Mouse (Mus musculus) ES-Bruce4 (cell line): Measurements from ENCODE around the gene Lrrc47. TPM values are rescaled to one million over a fixed set of nuclear protein-coding genes. Genes with fewer than 3 reads are reported as not detected.

Experiments
- H3K27ac ChIP-seq: 2 replicates; pipeline ENCODE4 v1.5.1; 2012; ENCODE audit warnings: low read length, inconsistent platforms; ENCODE audit not compliant: insufficient read depth
- H3K27me3 ChIP-seq: 2 replicates; pipeline ENCODE4 v1.6.1; 2012; ENCODE audit warnings: mild to moderate bottlenecking, low read length, inconsistent platforms; ENCODE audit not compliant: control insufficient read depth, poor library complexity, insufficient read depth, severe bottlenecking
- H3K36me3 ChIP-seq: 2 replicates; pipeline ENCODE4 v1.6.1; 2012; ENCODE audit warnings: inconsistent platforms, mild to moderate bottlenecking, low read length, moderate library complexity; ENCODE audit not compliant: control insufficient read depth, poor library complexity, insufficient read depth, severe bottlenecking
- H3K4me1 ChIP-seq: one replicate; pipeline ENCODE4 v1.8.1; 2011; ENCODE audit warnings: low read length; ENCODE audit not compliant: control insufficient read depth, insufficient read depth
- H3K4me3 ChIP-seq: 2 replicates; pipeline ENCODE4 v1.5.1; 2011; ENCODE audit warnings: low read depth, mild to moderate bottlenecking, low read length
- H3K9ac ChIP-seq: 2 replicates; pipeline ENCODE4 v1.6.1; 2012; ENCODE audit warnings: low read depth, mild to moderate bottlenecking, inconsistent platforms; ENCODE audit not compliant: poor library complexity, severe bottlenecking
- H3K9me3 ChIP-seq: replicated peaks from 2 replicates; pipeline ENCODE4 v1.6.1; 2012; ENCODE audit warnings: mild to moderate bottlenecking, low read length, inconsistent platforms; ENCODE audit not compliant: control insufficient read depth, poor library complexity, insufficient read depth, severe bottlenecking
- CTCF ChIP-seq: IDR thresholded peaks from one replicate; pipeline ENCODE4 v1.8.1; 2011; ENCODE audit warnings: low read depth, low read length
- EP300 ChIP-seq: IDR thresholded peaks from 2 replicates; pipeline ENCODE4 v1.6.1; 2011; ENCODE audit warnings: low read depth, low read length; ENCODE audit not compliant: insufficient read depth
- POLR2A ChIP-seq: IDR thresholded peaks from one replicate; pipeline ENCODE4 v1.8.1; 2011; ENCODE audit warnings: low read length; ENCODE audit not compliant: insufficient read depth
- polyA plus RNA-seq: library from polyadenylated mRNA; stranded (reverse); fragments of >200 nt; gene quantifications from 2 replicates; pipeline ENCODE4 v1.2.4, GENCODE M21; 2011; ENCODE audit warnings: low read depth; ENCODE audit not compliant: missing spikeins, insufficient read depth, insufficient read length

Gene Lrrc47
- polyA plus RNA-seq, 1 experiment: 44.8 TPM

- Histone ChIP-seq H3K4me1 (no peaks in the 10 kb centered on the region), H3K27ac (no peak overlapping the region), H3K27me3 (no peaks in the 10 kb centered on the region), H3K36me3 (no peaks in the 10 kb centered on the region), H3K4me3 (no peak overlapping the region), H3K9me3 (no peaks in the 10 kb centered on the region), H3K9ac (no peak overlapping the region)
- no peak for TF ChIP-seq CTCF
- TF ChIP-seq POLR2A: no peak
- no peak for TF ChIP-seq EP300
These were observed 46.2 kb downstream of the Lrrc47 start for GRCm38 (mm10) chr4:154057696-154058095.

- Histone ChIP-seq H3K4me1 (no peaks in the 10 kb centered on the region), H3K36me3 (no peaks in the 10 kb centered on the region), H3K9me3 (no peaks in the 10 kb centered on the region), H3K27ac (no peak overlapping the region), H3K4me3 (no peak overlapping the region), H3K9ac (no peak overlapping the region), H3K27me3 (no peaks in the 10 kb centered on the region)
- TF ChIP-seq CTCF (peak; percentile 59), EP300 (no peak)
These were observed 53.6 kb downstream of the Lrrc47 start for GRCm38 (mm10) chr4:154064827-154065773.

- Histone ChIP-seq H3K4me3 (no peak overlapping the region), H3K27ac (no peak overlapping the region), H3K4me1 (no peaks in the 10 kb centered on the region), H3K9ac (no peak overlapping the region), H3K27me3 (peaks cover 1% of the 10 kb centered on the region; the same call in 1 of the 2 replicates), H3K36me3 (no peaks in the 10 kb centered on the region), H3K9me3 (no peaks in the 10 kb centered on the region)
- TF ChIP-seq CTCF (peak; percentile 81), EP300 (peak; percentile 18; the same call in 1 of the 2 replicates), POLR2A (no peak)
These were observed 59.4 kb downstream of the Lrrc47 start for GRCm38 (mm10) chr4:154070896-154071295.

Other genes with a start within 250 kb of the Lrrc47 start
- gene A430005L14Rik, start 54.5 kb upstream of the Lrrc47 start, polyA plus RNA-seq: 39.0 and 42.6 TPM in 2 replicates
- gene Dffb, start 36.6 kb upstream of the Lrrc47 start, polyA plus RNA-seq: 17.3 and 18.5 TPM in 2 replicates
- 17.6 and 20.2 TPM in 2 replicates for gene Cep104, start 36.5 kb upstream of the Lrrc47 start, polyA plus RNA-seq
- 12.1 and 15.8 TPM in 2 replicates for gene Smim1, start 14.5 kb downstream of the Lrrc47 start, polyA plus RNA-seq
- gene Ccdc27, start 30.9 kb downstream of the Lrrc47 start, polyA plus RNA-seq: not detected in 2 replicates
- 2.3 and 2.8 TPM in 2 replicates for gene Trp73, start 128.5 kb downstream of the Lrrc47 start, polyA plus RNA-seq
- gene Wrap73, start 130.6 kb downstream of the Lrrc47 start, polyA plus RNA-seq: 11.9 and 15.4 TPM in 2 replicates
- 66.0 and 68.9 TPM in 2 replicates for gene Tprgl, start 148.9 kb downstream of the Lrrc47 start, polyA plus RNA-seq
- 3.2 and 3.8 TPM in 2 replicates for gene Megf6, start 159.0 kb downstream of the Lrrc47 start, polyA plus RNA-seq